Mouse (Mus musculus) duodenum, adult 2 months (tissue): ENCODE results near the gene Olfr171. TPM values are rescaled to one million over a fixed set of nuclear protein-coding genes. Genes with fewer than 3 reads are reported as not detected.

Experiments
- polyA plus RNA-seq: library from polyadenylated mRNA; depleted of rRNA; stranded (reverse); fragments of >200 nt; gene quantifications from 2 replicates; pipeline ENCODE4 v1.2.3, GENCODE M21; 2012; ENCODE audit warnings: low replicate concordance; rRNA removed

Olfr171 gene
- polyA plus RNA-seq = not detected in 2 replicates

GRCm38 (mm10) chr16:19629816-19630215 is at the start of gene Olfr171:
Olfr171 (minus strand) TSS chr16:19629916.

GRCm38 (mm10) chr16:19611782-19612181 is 17.9 kb downstream of the Olfr171 start, which contains the start of gene Olfr170:
Olfr170 (minus strand) TSS chr16:19611882.

Other genes starting within 250 kb of the Olfr171 start
- 1.2 and 3.8 TPM in 2 replicates for gene Olfr165, start 206.8 kb downstream of the Olfr171 start, polyA plus RNA-seq
- not detected in 2 replicates for gene Olfr166, start 146.2 kb downstream of the Olfr171 start, polyA plus RNA-seq
- not detected in 2 replicates for gene Olfr167, start 107.7 kb downstream of the Olfr171 start, polyA plus RNA-seq
- not detected in 2 replicates for gene Olfr168, start 94.4 kb downstream of the Olfr171 start, polyA plus RNA-seq
- not detected in 2 replicates for gene Olfr169, start 58.1 kb downstream of the Olfr171 start, polyA plus RNA-seq
- not detected in 2 replicates for gene Olfr170, start 18.0 kb downstream of the Olfr171 start, polyA plus RNA-seq
- not detected in 2 replicates for gene Lamp3, start 76.5 kb upstream of the Olfr171 start, polyA plus RNA-seq
- gene B3gnt5, start 130.3 kb upstream of the Olfr171 start, polyA plus RNA-seq = 0.04 TPM in 1 of 2 replicates, not detected in the other